Mouse (Mus musculus) right cerebral cortex, adult 18-20 months (tissue): ENCODE data around the gene Olfr48.

Experiments used
- DNase-seq: peaks from one replicate; pipeline ENCODE4 v3.0.0; 2022; ENCODE audit warnings: mixed read lengths

The Olfr48 gene

DNA sequence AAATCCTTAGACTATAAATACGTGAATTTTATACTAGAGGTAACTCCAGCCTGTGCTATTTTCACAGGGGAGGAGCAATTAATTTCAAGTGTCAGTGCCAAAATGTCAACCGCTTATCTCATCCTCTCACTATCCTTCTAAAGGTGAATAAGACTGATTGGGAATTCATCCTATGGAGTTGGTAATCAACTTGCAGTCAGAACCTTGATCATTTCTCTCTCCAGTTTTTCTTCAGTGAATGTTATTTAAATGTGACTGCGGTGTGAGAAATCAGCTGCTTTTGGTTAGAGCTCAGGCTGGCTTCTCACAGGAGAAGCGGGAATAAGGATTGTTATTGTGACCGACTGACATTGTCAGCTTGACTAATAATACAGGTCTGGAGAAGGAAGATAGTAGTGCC, at the start of gene Olfr48:
Gene Olfr48 (minus strand): TSS at position 101 of the 400 bp plus-strand sequence.
- no peak for DNase-seq

- no peak for DNase-seq
Observed at GRCm38 (mm10) chr2:89878137-89878536, 30.1 kb upstream of the Olfr48 start, which contains the start of gene Olfr1257. TSS of gene Olfr1257 (plus strand) at chr2:89878437.

DNA sequence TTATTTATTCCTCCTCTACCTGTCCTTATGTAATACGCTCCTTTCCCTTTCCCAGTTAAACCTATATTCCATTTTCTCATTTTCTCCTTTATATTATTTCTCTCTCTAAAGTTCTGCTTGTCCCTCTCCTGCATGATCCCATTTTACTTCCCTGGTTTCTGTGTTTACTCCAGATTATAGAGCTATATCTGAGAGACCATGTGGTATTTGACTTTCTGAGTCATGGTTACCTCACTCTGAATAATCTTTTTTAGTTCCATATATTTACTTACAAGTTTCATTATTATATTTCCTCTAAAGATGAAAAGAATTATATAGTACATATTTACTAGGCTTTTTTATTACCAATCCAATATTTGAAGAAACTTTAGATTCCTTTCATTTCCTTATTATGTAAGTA, 1.2 kb upstream of the Olfr48 start:
- DNase-seq, result no peak

- no peak for DNase-seq
Observed at GRCm38 (mm10) chr2:89841455-89841854, 6.5 kb downstream of the Olfr48 start, which contains the start of gene Olfr1256. TSS of gene Olfr1256 (minus strand) at chr2:89841555.

DNA sequence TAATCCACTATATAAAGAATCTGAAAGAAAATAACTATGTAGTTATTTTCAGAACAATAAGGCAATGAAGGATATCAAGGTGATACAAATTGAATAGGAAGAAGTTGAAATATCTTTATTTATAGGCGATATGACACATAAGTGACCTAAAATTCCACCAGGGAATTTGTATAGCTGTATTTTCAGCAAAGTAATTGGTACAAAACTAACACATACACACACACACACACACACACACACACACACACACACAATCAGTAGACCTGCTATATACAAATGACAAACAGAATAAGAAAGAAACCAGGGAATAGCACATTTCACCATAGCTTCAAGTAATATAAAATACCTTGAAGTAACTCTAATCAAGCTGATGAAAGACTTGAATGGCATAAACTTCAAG, 27.8 kb downstream of the Olfr48 start:
- DNase-seq, result no peak

DNA sequence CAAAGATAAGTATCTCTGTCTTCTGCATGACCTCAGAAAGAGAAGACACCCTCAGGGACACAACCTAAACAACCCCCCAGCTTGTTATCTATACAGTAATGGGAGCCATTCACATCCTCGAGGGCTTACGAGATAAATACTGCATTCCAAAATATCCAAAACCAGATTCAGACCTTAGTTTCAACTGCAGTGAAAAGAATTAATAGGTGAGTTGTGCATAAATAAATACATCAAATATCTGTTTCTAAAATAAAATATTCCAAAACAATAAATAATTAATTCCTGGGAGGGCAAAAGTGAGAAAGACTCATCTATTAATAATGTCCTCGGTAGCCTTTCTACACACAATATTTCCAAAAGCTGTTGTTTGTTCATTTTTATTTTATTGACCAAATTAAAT, 36.3 kb downstream of the Olfr48 start, which contains the start of gene Olfr1255:
Gene Olfr1255 (plus strand): TSS at position 301 of the 400 bp plus-strand sequence.
- DNase-seq, result no peak

GRCm38 (mm10) chr2:89810751-89811150, 37.3 kb downstream of the Olfr48 start:
- no peak for DNase-seq

- DNase-seq, result no peak
Observed at GRCm38 (mm10) chr2:89799583-89799982, 48.4 kb downstream of the Olfr48 start.

DNA sequence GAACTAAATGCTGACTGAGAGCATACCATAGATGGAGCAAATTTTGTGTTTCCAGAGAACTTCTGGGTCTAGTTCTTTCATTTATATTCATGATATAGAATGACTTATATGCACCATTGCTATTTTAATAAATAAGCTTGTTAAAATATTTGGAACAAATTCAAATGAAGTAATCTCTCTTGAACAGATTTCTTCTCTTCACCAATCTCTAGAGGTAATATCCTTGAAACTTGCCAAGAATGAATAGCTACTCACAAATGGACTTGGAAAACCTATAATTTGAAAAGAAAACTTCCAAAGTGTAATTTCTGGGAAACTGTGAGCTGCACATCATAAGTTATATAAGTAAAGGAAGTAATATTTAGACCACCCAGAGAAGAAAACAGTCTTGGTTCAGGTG, 54.5 kb downstream of the Olfr48 start, which contains the start of gene Olfr1254:
Gene Olfr1254 (minus strand): TSS at position 101 of the 400 bp plus-strand sequence.
- no peak for DNase-seq
